Comparison of ENCODE assay signal across 8 mouse cellular contexts in genomic region chr2:167539536-167540476, GRCm38 (mm10). TPM values are rescaled to one million over a fixed set of nuclear protein-coding genes. Genes with fewer than 3 reads are reported as not detected.
DNase-seq lines count a peak whose midpoint lies in the region; ATAC-seq and TF ChIP-seq lines count a peak whose summit lies in the region.

No protein-coding gene starts in this region.

- TF ChIP-seq POLR2A in lung, adult 2 months (IDR thresholded peaks at IDR 0.05; ENCODE audit: borderline replicate concordance, extremely low read depth, low read depth, low read length) = no peak

- no peak for DNase-seq in lung, adult 2 months
- DNase-seq in lung, postnatal 25 days (ENCODE audit: low spot score) = no peak
- DNase-seq in embryonic facial prominence, embryonic 10.5 days (ENCODE audit: low spot score) = peak; percentile 32
- peak; percentile 32 for DNase-seq in neural tube, embryonic 10.5 days (ENCODE audit: extremely low spot score, low spot score)
- no peak for DNase-seq in T-cell, adult 2 months (ENCODE audit: low spot score)
- DNase-seq in natural killer cell, adult 2 months (ENCODE audit: low spot score in 2 of 2) = no peak

- peak overlapping the region; percentile 93 for H3K27ac ChIP-seq in embryonic facial prominence, embryonic 10.5 days (replicated peaks)
- no peak overlapping the region for H3K27ac ChIP-seq in hindbrain, embryonic 15.5 days (replicated peaks)

- H3K27me3 ChIP-seq in embryonic facial prominence, embryonic 10.5 days (replicated peaks; ENCODE audit: low read depth, poor library complexity, severe bottlenecking) = peaks cover 66% of the 10 kb centered on the region
- peaks cover 47% of the 10 kb centered on the region for H3K27me3 ChIP-seq in hindbrain, embryonic 15.5 days

- H3K9ac ChIP-seq in hindbrain, embryonic 15.5 days = no peak overlapping the region

- H3K4me2 ChIP-seq in hindbrain, embryonic 15.5 days = peak overlapping the region; percentile 17; the same call in 1 of the 2 replicates

- H3K36me3 ChIP-seq in embryonic facial prominence, embryonic 10.5 days (replicated peaks) = peaks cover 47% of the 10 kb centered on the region
- H3K36me3 ChIP-seq in hindbrain, embryonic 15.5 days = no peaks in the 10 kb centered on the region

- 60% methylated on average over 14 of the region's 14 CpGs for WGBS in lung, adult 2 months
- WGBS in embryonic facial prominence, embryonic 10.5 days = 6% methylated on average over 14 of the region's 14 CpGs
- WGBS in hindbrain, embryonic 15.5 days = 15% methylated on average over 14 of the region's 14 CpGs

- no peak for TF ChIP-seq CTCF in lung, adult 2 months (IDR thresholded peaks at IDR 0.05; ENCODE audit: insufficient read depth, low read length)

- ATAC-seq in hindbrain, embryonic 15.5 days (ENCODE audit: low FRiP score, low read depth) = no peak
- ATAC-seq in megakaryocyte progenitor cell, adult 5-6 weeks (replicated peaks; ENCODE audit: poor library complexity) = no peak

- peaks cover 20% of the 10 kb centered on the region; the same call in 1 of the 2 replicates for H3K4me1 ChIP-seq in lung, adult 2 months (ENCODE audit: control insufficient read depth, insufficient read depth, low read length)
- H3K4me1 ChIP-seq in embryonic facial prominence, embryonic 10.5 days = peaks cover 79% of the 10 kb centered on the region
- peaks cover 27% of the 10 kb centered on the region for H3K4me1 ChIP-seq in hindbrain, embryonic 15.5 days (replicated peaks)

- H3K4me3 ChIP-seq in lung, adult 2 months (replicated peaks; ENCODE audit: extremely low read depth, low read depth, low read length) = peak overlapping the region; percentile 61
- peak overlapping the region; percentile 64 for H3K4me3 ChIP-seq in embryonic facial prominence, embryonic 10.5 days
- H3K4me3 ChIP-seq in hindbrain, embryonic 15.5 days = peak overlapping the region; percentile 41; the same call in 1 of the 2 replicates

- no peaks in the 10 kb centered on the region for H3K9me3 ChIP-seq in embryonic facial prominence, embryonic 10.5 days
- H3K9me3 ChIP-seq in hindbrain, embryonic 15.5 days = no peaks in the 10 kb centered on the region

RNA-seq across cellular contexts. Expression of gene Snai1, which starts 1.8 kb away (rescaled TPM):
- polyA plus RNA-seq in lung, adult 2 months (2012; rRNA removed) = 70.8 and 85.0 TPM in 2 replicates
- 86.3 and 93.8 TPM in 2 replicates for polyA plus RNA-seq in embryonic facial prominence, embryonic 10.5 days (2016; fragmentation: Nextera tagmentation; extraction: Ambion mirVana)
- 5.9 and 6.6 TPM in 2 replicates for polyA plus RNA-seq in hindbrain, embryonic 15.5 days (2015; fragmentation: Nextera tagmentation; extraction: Ambion mirVana)
- not detected in 2 replicates for total RNA-seq in megakaryocyte progenitor cell, adult 5-6 weeks (2015)
- 0.33 and 0.44 TPM in 2 replicates for total RNA-seq in megakaryocyte progenitor cell, adult 5-6 weeks (2017)

RNA-seq across cellular contexts. Expression of gene Spata2, which starts 47.1 kb away (rescaled TPM):
- 23.3 and 23.5 TPM in 2 replicates for polyA plus RNA-seq in lung, adult 2 months (2012; rRNA removed)
- polyA plus RNA-seq in embryonic facial prominence, embryonic 10.5 days (2016; fragmentation: Nextera tagmentation; extraction: Ambion mirVana) = 19.6 TPM in 2 replicates
- polyA plus RNA-seq in hindbrain, embryonic 15.5 days (2015; fragmentation: Nextera tagmentation; extraction: Ambion mirVana) = 30.7 and 33.4 TPM in 2 replicates
- 10.5 and 11.8 TPM in 2 replicates for total RNA-seq in megakaryocyte progenitor cell, adult 5-6 weeks (2015)
- total RNA-seq in megakaryocyte progenitor cell, adult 5-6 weeks (2017) = 7.4 and 7.7 TPM in 2 replicates

RNA-seq across cellular contexts. Expression of gene Rnf114, which starts 47.4 kb away (rescaled TPM):
- 87.2 and 122 TPM in 2 replicates for polyA plus RNA-seq in lung, adult 2 months (2012; rRNA removed)
- 133 and 142 TPM in 2 replicates for polyA plus RNA-seq in embryonic facial prominence, embryonic 10.5 days (2016; fragmentation: Nextera tagmentation; extraction: Ambion mirVana)
- polyA plus RNA-seq in hindbrain, embryonic 15.5 days (2015; fragmentation: Nextera tagmentation; extraction: Ambion mirVana) = 112 and 115 TPM in 2 replicates
- 31.5 and 39.0 TPM in 2 replicates for total RNA-seq in megakaryocyte progenitor cell, adult 5-6 weeks (2015)
- total RNA-seq in megakaryocyte progenitor cell, adult 5-6 weeks (2017) = 18.7 and 18.9 TPM in 2 replicates

Comparison
In these comparisons a context has a peak if more than half of its experiments do, and no peak if none do; other contexts are left out.
1. DNase-seq: peak in embryonic facial prominence, embryonic 10.5 days (single experiment) and neural tube, embryonic 10.5 days (single experiment); none in lung, adult 2 months (single experiment), lung, postnatal 25 days (single experiment), T-cell, adult 2 months (single experiment) and natural killer cell, adult 2 months (0 of 2).
2. Peak in every context shown above with its lines, with median percentiles within 50 percentile points of each other: H3K4me3 ChIP-seq.